Mouse (Mus musculus) cerebellum, postnatal 14 days (tissue): Measurements from ENCODE around the gene Pfn4.
"Not testable (repeated sequence)": the region's sequence is repeated elsewhere in the genome, so short reads cannot be mapped to it uniquely, and the experiment has no call there.

ENCODE experiments used
- DNase-seq, 2 experiments: peaks; one replicate each; pipeline ENCODE4 v3.0.0; 2021; ENCODE audit warnings: mixed read lengths in 2 of 2

Gene Pfn4

GRCm38 (mm10) chr12:4793718-4794117, 24.9 kb downstream of the Pfn4 start:
- peak; percentile 42 to 56 for DNase-seq

DNA sequence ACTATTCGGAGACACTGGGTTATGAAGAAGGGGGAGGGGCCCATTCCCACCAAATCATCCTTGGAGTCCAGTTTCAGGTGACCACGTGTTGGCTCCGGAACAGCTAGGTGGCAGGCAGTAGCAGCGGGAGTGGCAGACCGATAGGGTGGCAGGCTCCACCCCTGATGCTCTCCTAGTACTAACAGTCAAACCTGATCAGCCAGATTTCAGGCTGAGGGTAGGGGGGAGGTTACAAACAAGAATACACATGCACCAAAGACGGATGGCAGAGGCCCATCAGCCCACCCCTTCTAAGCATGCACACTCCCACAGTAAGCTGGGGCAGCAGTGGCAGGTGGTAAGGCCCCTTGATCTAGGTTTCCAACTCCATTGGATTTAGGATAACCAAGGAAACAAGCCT, 28.6 kb downstream of the Pfn4 start:
- DNase-seq = not testable (repeated sequence)

- no peak for DNase-seq
Measured at GRCm38 (mm10) chr12:4811036-4811435, 42.2 kb downstream of the Pfn4 start.

GRCm38 (mm10) chr12:4811705-4812104, 42.9 kb downstream of the Pfn4 start:
- no peak for DNase-seq

DNA sequence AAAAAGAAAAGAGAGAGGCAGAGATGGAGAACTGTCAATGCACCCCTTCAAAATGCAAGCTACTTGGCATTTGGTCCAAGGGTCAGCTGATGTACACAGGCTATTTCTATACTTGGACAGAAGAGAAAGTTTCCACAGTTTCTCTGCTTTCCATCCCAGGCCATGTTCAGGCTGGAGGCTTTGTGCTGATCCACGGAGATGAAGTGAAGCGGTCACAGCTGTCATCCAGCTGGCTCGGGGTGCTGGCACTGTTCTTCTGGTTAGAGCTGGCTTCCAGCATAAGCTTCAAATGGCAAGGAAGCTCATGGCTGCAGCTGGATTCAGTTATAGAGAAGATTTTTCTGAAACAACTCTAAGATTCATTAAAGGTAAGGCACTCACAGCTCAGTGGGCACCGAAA, 44.8 kb downstream of the Pfn4 start:
- DNase-seq = peak in 1 of 2 experiments; percentile 34

GRCm38 (mm10) chr12:4816680-4817360, 48.0 kb downstream of the Pfn4 start:
- DNase-seq = no peak

GRCm38 (mm10) chr12:4817361-4818101, 48.7 kb downstream of the Pfn4 start, which contains the start of gene Sf3b6:
Sf3b6 (plus strand) TSS chr12:4817544.
- DNase-seq = peak; percentile 98 to 99

DNA sequence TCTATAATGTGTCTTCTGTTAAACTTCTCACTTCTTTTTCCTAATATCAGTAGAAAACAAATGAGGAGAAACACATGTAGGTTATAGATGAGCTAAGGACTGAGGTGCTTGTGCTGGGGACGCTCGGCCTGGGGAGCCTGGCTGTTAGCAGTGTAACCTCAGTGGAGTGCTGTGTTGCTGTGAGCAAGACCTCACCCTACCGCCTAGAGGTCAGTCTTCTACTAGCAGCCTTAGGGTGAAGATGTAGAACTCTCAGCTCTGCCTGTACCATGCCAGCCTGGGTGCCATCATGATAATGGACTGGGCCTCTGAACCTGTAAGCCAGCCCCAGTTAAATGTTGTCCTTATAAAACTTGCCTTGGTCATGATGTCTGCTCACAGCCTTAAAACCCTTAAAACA, 58.4 kb downstream of the Pfn4 start:
- no peak for DNase-seq
